Mouse (Mus musculus) heart, postnatal 14 days (tissue): ENCODE results near the gene Nid1. TPM values are rescaled to one million over a fixed set of nuclear protein-coding genes. Genes with fewer than 3 reads are reported as not detected.
A peak's percentile ranks its signal among the peaks of the same experiment; 100 is the strongest.
"Not testable (repeated sequence)": the region's sequence is repeated elsewhere in the genome, so short reads cannot be mapped to it uniquely, and the experiment has no call there.

ENCODE experiments used
- DNase-seq, 2 experiments: peaks; one replicate each; pipeline ENCODE4 v3.0.0; 2021 to 2022
- intact Hi-C: fragments of 180-260 bp; cut with DNase I; formaldehyde crosslinking; loops from one replicate; pipeline ENCODE4 v1.15.1; 2025
- total RNA-seq, 2 experiments: library from RNA; stranded (reverse); gene quantifications; 2 replicates each; pipeline ENCODE4 v1.2.3; 2021

Nid1 gene
- total RNA-seq, 2 experiments from 2014 or later: 174 to 192 TPM

- no peak for DNase-seq
- intact Hi-C loops: loop anchor here (5.0 kb wide), 1 partner anchor 40 kb away; no protein-coding TSS in a partner anchor
These were observed 94.6 kb downstream of the Nid1 start for GRCm38 (mm10) chr13:13531923-13532322.

- DNase-seq: no peak
- intact Hi-C loops: no loop called here
These were observed 99.2 kb downstream of the Nid1 start for GRCm38 (mm10) chr13:13536555-13536954.

- intact Hi-C loops: no loop called here
- no peak for DNase-seq
These were observed 100.1 kb downstream of the Nid1 start for GRCm38 (mm10) chr13:13537272-13538015.

- intact Hi-C loops: no loop called here
- peak; percentile 47 to 65 for DNase-seq
These were observed 101.4 kb downstream of the Nid1 start for GRCm38 (mm10) chr13:13538585-13539300.

- intact Hi-C loops, DNase-seq: not testable (repeated sequence)
These were observed 105.7 kb downstream of the Nid1 start for GRCm38 (mm10) chr13:13543073-13543472.

- intact Hi-C loops: no loop called here
These were observed 109.4 kb downstream of the Nid1 start for GRCm38 (mm10) chr13:13546792-13547191.

GRCm38 (mm10) chr13:13547889-13548288 is 110.5 kb downstream of the Nid1 start:
- intact Hi-C loops: no loop called here
- no peak for DNase-seq

More at GRCm38 (mm10) chr13:13546792-13547191, 109.4 kb downstream of the Nid1 start:
- DNase-seq: no peak

- intact Hi-C loops: no loop called here
- no peak for DNase-seq
These were observed 111.3 kb downstream of the Nid1 start for GRCm38 (mm10) chr13:13548431-13549190.

- intact Hi-C loops: no loop called here
- DNase-seq: peak; percentile 22 to 32
These were observed 112.6 kb downstream of the Nid1 start for GRCm38 (mm10) chr13:13549687-13550660.

GRCm38 (mm10) chr13:13552020-13552419 is 114.7 kb downstream of the Nid1 start:
- intact Hi-C loops: no loop called here

GRCm38 (mm10) chr13:13553660-13554059 is 116.3 kb downstream of the Nid1 start:
- DNase-seq: no peak
- intact Hi-C loops: no loop called here

More at GRCm38 (mm10) chr13:13552020-13552419, 114.7 kb downstream of the Nid1 start:
- no peak for DNase-seq

GRCm38 (mm10) chr13:13555196-13555595 is 117.8 kb downstream of the Nid1 start:
- DNase-seq: no peak
- intact Hi-C loops: no loop called here

GRCm38 (mm10) chr13:13557001-13557743 is 119.8 kb downstream of the Nid1 start:
- DNase-seq: no peak
- intact Hi-C loops: no loop called here

GRCm38 (mm10) chr13:13558251-13558650 is 120.9 kb downstream of the Nid1 start:
- intact Hi-C loops: no loop called here
- no peak for DNase-seq

- intact Hi-C loops: no loop called here
- no peak for DNase-seq
These were observed 121.5 kb downstream of the Nid1 start for GRCm38 (mm10) chr13:13558900-13559299.
